Mouse (Mus musculus) C2C12 (cell line): ENCODE results near the gene Brd1.

ENCODE experiments used
- CTCF ChIP-seq: IDR thresholded peaks from one replicate; pipeline ENCODE4 v1.5.1; 2011; ENCODE audit not compliant: control insufficient read depth, insufficient read depth, insufficient read length
- FOSL1 ChIP-seq: IDR thresholded peaks from one replicate; pipeline ENCODE4 v1.8.0; 2011; ENCODE audit warnings: mild to moderate bottlenecking, low read length; ENCODE audit not compliant: poor library complexity, insufficient read depth, severe bottlenecking
- MAX ChIP-seq: IDR thresholded peaks from one replicate; pipeline ENCODE4 v1.6.1; 2011; ENCODE audit warnings: mild to moderate bottlenecking, control low read depth
- MYOD1 ChIP-seq: IDR thresholded peaks from one replicate; pipeline ENCODE4 v1.6.1; 2011; ENCODE audit warnings: low read depth; ENCODE audit not compliant: control insufficient read depth, insufficient read length
- MYOG ChIP-seq: IDR thresholded peaks from one replicate; pipeline ENCODE4 v1.6.1; 2011; ENCODE audit not compliant: control insufficient read depth, insufficient read length; ENCODE audit errors: extremely low read depth
- USF1 ChIP-seq: IDR thresholded peaks from one replicate; pipeline ENCODE4 v1.6.1; 2011; ENCODE audit warnings: low read depth, mild to moderate bottlenecking, control low read depth, moderate library complexity

- TF ChIP-seq CTCF (no peak), FOSL1 (no peak), USF1 (no peak), MAX (no peak), MYOD1 (no peak), MYOG (no peak)
Observed at GRCm38 (mm10) chr15:88736166-88736565, 2.1 kb upstream of the Brd1 start.
